Mouse (Mus musculus) ES-E14 (cell line): ENCODE results near the gene Dlg5.

ENCODE experiments used
- CHD2 ChIP-seq: IDR thresholded peaks from 2 replicates; pipeline ENCODE4 v1.6.1; 2014; ENCODE audit warnings: mild to moderate bottlenecking, low read depth, low read length, inconsistent platforms
- ZC3H11A ChIP-seq: IDR thresholded peaks from 2 replicates; pipeline ENCODE4 v1.6.1; 2012; ENCODE audit warnings: low read depth, mild to moderate bottlenecking, inconsistent platforms, low read length, borderline replicate concordance
- ZNF384 ChIP-seq: IDR thresholded peaks from 2 replicates; pipeline ENCODE4 v1.6.1; 2012; ENCODE audit warnings: low read depth, low read length, inconsistent platforms

GRCm38 (mm10) chr14:24206314-24206713, 39.4 kb downstream of the Dlg5 start:
- no peak for TF ChIP-seq ZNF384
- TF ChIP-seq CHD2: no peak
- TF ChIP-seq ZC3H11A: no peak
